Mouse (Mus musculus): ENCODE measurements around the gene Ergic1. TPM values are rescaled to one million over a fixed set of nuclear protein-coding genes. Genes with fewer than 3 reads are reported as not detected.

Gene Ergic1
- polyA plus RNA-seq, 1 experiment: 26.5 TPM

DNA sequence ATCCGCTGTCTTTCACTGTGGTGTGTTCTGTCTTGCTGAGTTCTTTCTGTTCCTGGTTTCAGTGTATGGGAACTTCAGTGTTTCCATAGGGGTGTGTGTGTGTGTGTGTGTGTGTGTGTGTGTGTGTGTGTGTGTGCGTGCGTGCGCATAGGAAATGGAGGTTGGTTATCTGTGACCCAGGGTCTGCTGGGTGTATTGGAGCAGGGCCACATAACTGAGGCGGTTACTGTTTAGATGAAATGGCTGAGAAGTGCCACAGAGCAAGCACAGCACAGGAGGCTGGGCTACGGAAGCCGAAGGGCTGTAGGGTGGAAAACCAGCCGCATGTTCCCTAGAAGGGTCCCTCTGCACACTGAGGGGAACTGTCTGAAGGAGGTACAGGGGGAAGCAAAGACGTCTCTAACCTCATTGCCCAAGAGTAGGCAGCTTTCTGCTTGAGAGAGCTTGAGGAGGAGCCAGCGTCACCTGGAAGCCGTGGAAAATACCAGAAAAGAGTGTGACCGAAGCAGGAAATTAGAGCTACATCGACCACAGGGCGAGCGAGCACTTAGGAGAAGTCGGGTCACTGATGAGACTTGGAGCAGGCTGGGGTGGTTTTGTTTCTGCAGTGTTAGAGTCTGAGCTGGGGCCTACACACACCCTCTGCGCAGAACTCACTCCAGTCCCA lies 125.2 kb downstream of the Ergic1 start:
- Histone ChIP-seq H3K9me3 (no peaks in the 10 kb centered on the region), H3K4me3 (replicated peaks) (no peak overlapping the region), H3K4me1 (peaks cover 77% of the 10 kb centered on the region), H3K27me3 (replicated peaks) (no peaks in the 10 kb centered on the region), H3K36me3 (replicated peaks; ENCODE audit: low read length) (peaks cover 81% of the 10 kb centered on the region)
- TF ChIP-seq GATA1 (IDR thresholded peaks at IDR 0.05; ENCODE audit: borderline replicate concordance, low read length) (no peak), FLI1 (IDR thresholded peaks at IDR 0.05; ENCODE audit: low read length) (no peak)

DNA sequence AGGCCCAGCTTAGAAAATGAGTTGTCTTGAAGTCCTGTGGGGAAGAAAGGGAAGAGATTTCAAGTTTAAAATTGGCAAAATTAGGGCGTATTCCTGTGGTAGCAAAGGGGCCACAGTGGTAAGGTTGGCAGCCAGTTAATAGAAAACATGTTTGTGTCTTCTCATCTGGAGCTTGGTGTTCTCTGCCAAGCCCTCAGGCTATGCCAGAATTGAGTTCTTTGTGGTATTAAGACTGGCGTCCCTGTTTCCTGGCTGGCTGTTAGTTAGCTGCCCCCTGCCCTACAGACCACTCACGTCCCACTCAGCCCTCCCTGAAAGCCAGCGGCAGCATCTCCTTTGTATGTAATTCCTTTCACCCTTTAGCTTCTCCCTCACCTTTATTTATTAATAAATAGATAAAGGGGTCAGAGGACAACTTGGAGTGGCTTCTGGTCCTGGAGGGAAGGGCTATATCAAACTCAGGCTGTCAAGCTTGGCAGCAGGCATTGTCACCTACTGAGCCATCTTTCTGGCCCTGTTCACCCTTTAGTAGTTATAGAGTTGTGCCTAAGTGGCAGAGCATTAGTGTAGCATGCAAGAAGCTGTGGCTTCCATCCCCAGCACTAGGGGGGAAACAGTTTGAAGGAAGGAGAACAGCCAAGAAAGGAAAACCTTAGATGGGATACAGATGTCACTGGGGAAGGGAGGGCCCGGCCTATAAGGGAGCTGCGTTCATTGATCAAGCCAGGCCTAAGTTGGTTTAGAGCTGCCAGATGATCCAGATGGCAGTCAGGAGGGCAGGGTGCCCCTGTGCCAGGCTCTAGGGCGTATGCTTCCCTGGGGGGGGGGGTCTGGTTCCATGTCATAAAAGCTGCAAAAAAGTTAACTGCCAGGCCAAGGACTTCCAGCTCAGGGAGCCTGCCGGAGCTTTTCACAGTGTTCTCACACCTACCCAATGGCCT lies 127.8 kb downstream of the Ergic1 start:
- Histone ChIP-seq H3K27me3 (replicated peaks) (no peaks in the 10 kb centered on the region), H3K4me1 (peaks cover 89% of the 10 kb centered on the region), H3K36me3 (replicated peaks; ENCODE audit: low read length) (peaks cover 77% of the 10 kb centered on the region), H3K4me3 (replicated peaks) (peak overlapping the region; percentile 33), H3K9me3 (no peaks in the 10 kb centered on the region)
- no peak for TF ChIP-seq GATA1 (IDR thresholded peaks at IDR 0.05; ENCODE audit: borderline replicate concordance, low read length)
- TF ChIP-seq FLI1 (IDR thresholded peaks at IDR 0.05; ENCODE audit: low read length): no peak

DNA sequence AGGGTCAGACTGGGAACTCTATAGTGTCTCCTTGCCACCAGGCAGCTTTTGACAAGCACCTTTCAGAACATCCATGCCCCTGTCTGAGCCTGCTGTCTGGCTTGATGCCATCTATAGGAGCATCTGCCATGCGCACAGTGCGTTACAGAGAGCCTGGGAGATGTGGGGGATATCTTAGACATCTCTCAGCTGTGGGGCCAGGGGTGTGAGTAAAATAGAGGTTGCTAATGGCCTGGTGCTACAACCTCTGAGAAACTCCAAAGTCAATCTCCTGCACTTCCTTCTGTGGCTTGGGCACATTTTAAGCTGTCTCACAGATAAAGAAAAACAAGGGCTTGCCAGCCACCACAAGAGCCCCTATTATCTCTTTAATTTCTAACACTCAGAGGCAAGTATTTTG lies 128.5 kb downstream of the Ergic1 start:
- no peaks in the 10 kb centered on the region for H3K27me3 ChIP-seq (replicated peaks)
- no peak for TF ChIP-seq GATA1 (IDR thresholded peaks at IDR 0.05; ENCODE audit: borderline replicate concordance, low read length)
- no peak for TF ChIP-seq FLI1 (IDR thresholded peaks at IDR 0.05; ENCODE audit: low read length)
- H3K36me3 ChIP-seq (replicated peaks; ENCODE audit: low read length): peaks cover 77% of the 10 kb centered on the region
- no peaks in the 10 kb centered on the region for H3K9me3 ChIP-seq
- H3K4me1 ChIP-seq: peaks cover 85% of the 10 kb centered on the region
- peak overlapping the region; percentile 67 for H3K4me3 ChIP-seq (replicated peaks)

DNA sequence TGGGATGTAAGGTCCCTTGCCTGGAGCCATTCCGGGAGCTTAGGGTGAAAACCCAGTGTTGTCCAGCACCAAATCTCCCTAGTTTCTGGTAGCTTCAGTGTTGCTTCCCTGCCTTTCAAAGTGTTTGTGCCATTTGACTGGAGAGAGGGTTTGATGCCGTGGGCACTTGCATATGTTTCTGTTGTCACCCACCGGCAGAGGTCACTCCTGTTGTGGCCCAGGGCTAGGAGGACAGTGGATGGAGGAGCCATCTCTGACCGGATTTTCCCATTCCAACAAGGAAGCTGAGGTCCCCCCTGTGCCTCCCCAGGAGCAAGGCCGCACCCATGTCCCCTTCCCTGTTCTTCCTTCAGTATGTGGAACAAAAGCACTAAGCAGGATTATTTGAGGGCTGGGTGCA lies 128.9 kb downstream of the Ergic1 start:
- Histone ChIP-seq H3K4me3 (replicated peaks) (peak overlapping the region; percentile 46), H3K27me3 (replicated peaks) (no peaks in the 10 kb centered on the region), H3K36me3 (replicated peaks; ENCODE audit: low read length) (peaks cover 77% of the 10 kb centered on the region), H3K4me1 (peaks cover 82% of the 10 kb centered on the region), H3K9me3 (no peaks in the 10 kb centered on the region)
- TF ChIP-seq FLI1 (IDR thresholded peaks at IDR 0.05; ENCODE audit: low read length) (no peak), GATA1 (IDR thresholded peaks at IDR 0.05; ENCODE audit: borderline replicate concordance, low read length) (no peak)

DNA sequence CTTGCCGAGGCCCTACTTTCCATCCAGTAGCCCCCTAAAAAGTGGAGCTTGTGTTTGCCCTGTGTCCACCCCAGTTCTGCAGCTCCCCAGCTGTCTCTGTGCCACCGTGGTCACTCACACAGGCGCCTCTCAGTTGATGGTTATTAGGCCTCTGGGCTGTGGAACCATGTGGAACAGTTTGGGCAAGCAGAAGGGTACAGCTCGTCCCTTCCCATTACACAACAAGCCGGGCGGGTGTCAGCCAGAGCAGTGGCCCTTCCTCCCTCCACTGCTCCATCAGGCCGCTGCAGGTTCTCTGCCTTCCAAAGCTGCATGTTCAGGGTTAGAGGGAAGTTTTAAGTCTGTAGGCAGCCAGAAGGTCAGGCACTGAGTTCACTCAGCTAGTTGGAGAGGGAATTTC lies 129.8 kb downstream of the Ergic1 start:
- Histone ChIP-seq H3K9me3 (no peaks in the 10 kb centered on the region), H3K4me1 (peaks cover 73% of the 10 kb centered on the region), H3K4me3 (replicated peaks) (peak overlapping the region; percentile 69), H3K36me3 (replicated peaks; ENCODE audit: low read length) (peaks cover 79% of the 10 kb centered on the region), H3K27me3 (replicated peaks) (no peaks in the 10 kb centered on the region)
- TF ChIP-seq FLI1 (IDR thresholded peaks at IDR 0.05; ENCODE audit: low read length): no peak
- no peak for TF ChIP-seq GATA1 (IDR thresholded peaks at IDR 0.05; ENCODE audit: borderline replicate concordance, low read length)

DNA sequence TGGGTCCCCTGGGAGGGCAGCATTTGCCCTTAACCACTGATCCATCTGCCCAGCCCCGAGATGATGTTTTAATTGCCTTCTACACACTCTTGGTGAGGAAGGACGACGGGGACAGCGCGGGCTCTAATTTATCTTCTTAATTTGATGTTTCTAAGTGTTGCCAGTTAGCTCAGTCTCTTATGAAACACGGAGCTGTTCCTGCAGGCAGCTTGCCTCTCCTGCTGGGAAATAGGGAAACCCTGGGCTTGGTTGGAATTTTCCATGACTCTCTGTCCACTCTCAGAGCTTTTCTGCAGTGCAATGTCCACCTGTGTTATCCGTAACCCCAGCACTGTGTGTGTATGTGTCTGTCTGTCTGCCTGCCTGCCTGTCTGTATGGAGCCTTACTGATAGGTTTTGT lies 132.1 kb downstream of the Ergic1 start:
- H3K4me3 ChIP-seq (replicated peaks): no peak overlapping the region
- H3K27me3 ChIP-seq (replicated peaks): no peaks in the 10 kb centered on the region
- TF ChIP-seq GATA1 (IDR thresholded peaks at IDR 0.05; ENCODE audit: borderline replicate concordance, low read length) (no peak), FLI1 (IDR thresholded peaks at IDR 0.05; ENCODE audit: low read length) (no peak)
- no peaks in the 10 kb centered on the region for H3K9me3 ChIP-seq
- peaks cover 71% of the 10 kb centered on the region for H3K4me1 ChIP-seq
- peaks cover 82% of the 10 kb centered on the region for H3K36me3 ChIP-seq (replicated peaks; ENCODE audit: low read length)

DNA sequence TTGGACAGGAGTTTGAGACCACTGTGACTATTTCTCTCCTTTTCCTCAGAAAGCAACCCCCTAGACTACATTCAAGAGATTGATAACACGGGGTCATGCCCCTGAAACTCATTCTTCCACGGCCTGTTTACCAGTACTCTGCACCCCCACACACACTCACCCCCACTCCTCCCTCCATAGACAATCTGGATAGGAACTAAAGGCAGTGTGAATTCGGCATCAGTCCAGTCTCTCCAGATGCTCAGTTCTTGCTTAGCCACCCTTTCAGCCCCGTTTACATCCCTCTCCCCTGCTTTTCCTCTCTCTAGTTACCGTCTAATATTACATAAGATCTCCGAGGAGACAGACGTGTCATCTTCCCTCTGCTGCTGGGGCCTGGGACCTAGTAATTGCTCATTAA lies 132.9 kb downstream of the Ergic1 start:
- Histone ChIP-seq H3K36me3 (replicated peaks; ENCODE audit: low read length) (peaks cover 82% of the 10 kb centered on the region), H3K27me3 (replicated peaks) (no peaks in the 10 kb centered on the region), H3K4me3 (replicated peaks) (no peak overlapping the region), H3K4me1 (peaks cover 71% of the 10 kb centered on the region), H3K9me3 (no peaks in the 10 kb centered on the region)
- TF ChIP-seq FLI1 (IDR thresholded peaks at IDR 0.05; ENCODE audit: low read length): no peak
- TF ChIP-seq GATA1 (IDR thresholded peaks at IDR 0.05; ENCODE audit: borderline replicate concordance, low read length): no peak

DNA sequence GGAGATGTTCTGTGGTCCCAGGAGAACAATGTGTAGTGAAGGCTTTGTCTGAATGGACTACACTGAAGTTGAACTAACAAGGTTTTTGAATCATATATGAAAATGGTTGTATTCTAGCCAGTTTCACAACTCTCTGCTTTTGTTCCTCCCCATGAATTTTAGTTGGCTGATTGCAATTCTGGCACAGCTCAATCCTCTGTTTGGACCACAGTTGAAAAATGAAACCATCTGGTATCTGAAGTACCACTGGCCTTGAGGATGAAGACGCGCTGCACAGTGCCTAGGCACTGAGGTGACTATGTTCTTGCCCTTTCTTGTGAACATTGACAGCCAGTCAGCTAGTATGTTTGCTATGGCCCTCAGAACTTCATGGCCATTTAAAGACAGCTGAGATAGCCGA lies 133.9 kb downstream of the Ergic1 start:
- Histone ChIP-seq H3K36me3 (replicated peaks; ENCODE audit: low read length) (peaks cover 88% of the 10 kb centered on the region), H3K27me3 (replicated peaks) (no peaks in the 10 kb centered on the region), H3K4me3 (replicated peaks) (no peak overlapping the region), H3K9me3 (no peaks in the 10 kb centered on the region), H3K4me1 (peaks cover 71% of the 10 kb centered on the region)
- TF ChIP-seq GATA1 (IDR thresholded peaks at IDR 0.05; ENCODE audit: borderline replicate concordance, low read length) (no peak), FLI1 (IDR thresholded peaks at IDR 0.05; ENCODE audit: low read length) (no peak)

DNA sequence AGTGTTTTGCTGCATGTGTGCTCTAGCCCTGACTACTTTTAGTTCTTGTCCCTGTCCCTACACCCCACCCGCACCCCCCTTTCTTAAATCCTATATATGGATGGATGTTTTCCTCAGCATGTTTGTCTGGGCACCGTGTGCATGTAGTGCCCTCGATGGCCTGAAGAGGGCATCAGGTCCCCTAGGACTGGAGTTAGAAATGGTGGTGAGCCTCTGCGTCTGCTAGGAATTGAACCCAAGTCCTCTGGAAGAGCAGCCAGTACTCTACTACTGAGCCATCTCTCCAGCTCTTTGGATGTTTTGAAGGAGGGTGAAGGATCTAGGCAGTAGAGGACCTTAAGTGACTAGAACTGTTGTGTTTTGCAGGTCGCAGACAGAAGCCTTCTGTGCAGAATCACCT lies 137.6 kb downstream of the Ergic1 start:
- Histone ChIP-seq H3K9me3 (no peaks in the 10 kb centered on the region), H3K4me3 (replicated peaks) (no peak overlapping the region), H3K36me3 (replicated peaks; ENCODE audit: low read length) (peaks cover 94% of the 10 kb centered on the region), H3K4me1 (peaks cover 74% of the 10 kb centered on the region), H3K27me3 (replicated peaks) (no peaks in the 10 kb centered on the region)
- no peak for TF ChIP-seq FLI1 (IDR thresholded peaks at IDR 0.05; ENCODE audit: low read length)
- TF ChIP-seq GATA1 (IDR thresholded peaks at IDR 0.05; ENCODE audit: borderline replicate concordance, low read length): no peak
